Mouse (Mus musculus): Measurements from ENCODE around the gene Slc30a2. TPM values are rescaled to one million over a fixed set of nuclear protein-coding genes. Genes with fewer than 3 reads are reported as not detected.

Slc30a2 gene
- polyA plus RNA-seq, 1 experiment from 2014 or later = 0.15 TPM

GRCm38 (mm10) chr4:134315470-134315869, 27.5 kb upstream of the Slc30a2 start:
- Histone ChIP-seq H3K27me3 (replicated peaks; ENCODE audit: control insufficient read depth, insufficient read depth, low read length) (no peaks in the 10 kb centered on the region), H3K9ac (replicated peaks; ENCODE audit: low read depth, low read length) (no peak overlapping the region), H3K4me2 (ENCODE audit: low read length) (no peak overlapping the region), H3K9me3 (ENCODE audit: control insufficient read depth, low read length) (0 out of 2 replicates have a peak, but pooled peaks cover 3% of the 10 kb centered on the region), H3K36me3 (ENCODE audit: control insufficient read depth, insufficient read depth) (no peaks in the 10 kb centered on the region), H3K4me3 (replicated peaks; ENCODE audit: low read length) (no peak overlapping the region), H3K4me1 (replicated peaks; ENCODE audit: control insufficient read depth, insufficient read depth, low read length) (no peaks in the 10 kb centered on the region), H3K27ac (ENCODE audit: low read length) (no peak overlapping the region)
- WGBS = 86% methylated on average over 9 of the region's 9 CpGs
- no peak for ATAC-seq

GRCm38 (mm10) chr4:134316390-134316789, 26.6 kb upstream of the Slc30a2 start:
- no peak for ATAC-seq

GRCm38 (mm10) chr4:134319074-134319473, 23.9 kb upstream of the Slc30a2 start:
- Histone ChIP-seq H3K27ac (ENCODE audit: low read length) (no peak overlapping the region), H3K4me3 (replicated peaks; ENCODE audit: low read length) (no peak overlapping the region), H3K4me1 (replicated peaks; ENCODE audit: control insufficient read depth, insufficient read depth, low read length) (no peaks in the 10 kb centered on the region), H3K9ac (replicated peaks; ENCODE audit: low read depth, low read length) (no peak overlapping the region), H3K9me3 (ENCODE audit: control insufficient read depth, low read length) (no peaks in the 10 kb centered on the region), H3K27me3 (replicated peaks; ENCODE audit: control insufficient read depth, insufficient read depth, low read length) (no peaks in the 10 kb centered on the region), H3K36me3 (ENCODE audit: control insufficient read depth, insufficient read depth) (no peaks in the 10 kb centered on the region), H3K4me2 (ENCODE audit: low read length) (no peak overlapping the region)
- 84% methylated on average over 5 of the region's 5 CpGs for WGBS
- no peak for ATAC-seq

More at GRCm38 (mm10) chr4:134316390-134316789, 26.6 kb upstream of the Slc30a2 start:
- 0 out of 2 replicates have a peak, but pooled peaks cover 3% of the 10 kb centered on the region for H3K9me3 ChIP-seq (ENCODE audit: control insufficient read depth, low read length)
- no peak overlapping the region for H3K4me2 ChIP-seq (ENCODE audit: low read length)
- H3K36me3 ChIP-seq (ENCODE audit: control insufficient read depth, insufficient read depth) = no peaks in the 10 kb centered on the region
- no peak overlapping the region for H3K4me3 ChIP-seq (replicated peaks; ENCODE audit: low read length)
- no peak overlapping the region for H3K9ac ChIP-seq (replicated peaks; ENCODE audit: low read depth, low read length)
- 48% methylated on average over 16 of the region's 16 CpGs for whole genome bisulfite sequencing
- no peak overlapping the region for H3K27ac ChIP-seq (ENCODE audit: low read length)
- no peaks in the 10 kb centered on the region for H3K4me1 ChIP-seq (replicated peaks; ENCODE audit: control insufficient read depth, insufficient read depth, low read length)
- H3K27me3 ChIP-seq (replicated peaks; ENCODE audit: control insufficient read depth, insufficient read depth, low read length) = no peaks in the 10 kb centered on the region

GRCm38 (mm10) chr4:134319674-134320073, 23.3 kb upstream of the Slc30a2 start:
- H3K27me3 ChIP-seq (replicated peaks; ENCODE audit: control insufficient read depth, insufficient read depth, low read length) = no peaks in the 10 kb centered on the region
- H3K9me3 ChIP-seq (ENCODE audit: control insufficient read depth, low read length) = no peaks in the 10 kb centered on the region
- H3K4me3 ChIP-seq (replicated peaks; ENCODE audit: low read length) = no peak overlapping the region
- no peak overlapping the region for H3K4me2 ChIP-seq (ENCODE audit: low read length)
- no peaks in the 10 kb centered on the region for H3K4me1 ChIP-seq (replicated peaks; ENCODE audit: control insufficient read depth, insufficient read depth, low read length)
- no peak overlapping the region for H3K27ac ChIP-seq (ENCODE audit: low read length)
- ATAC-seq = no peak
- H3K36me3 ChIP-seq (ENCODE audit: control insufficient read depth, insufficient read depth) = no peaks in the 10 kb centered on the region
- WGBS = 83% methylated on average over 5 of the region's 5 CpGs
- no peak overlapping the region for H3K9ac ChIP-seq (replicated peaks; ENCODE audit: low read depth, low read length)

GRCm38 (mm10) chr4:134321524-134321923, 21.5 kb upstream of the Slc30a2 start:
- Histone ChIP-seq H3K4me3 (replicated peaks; ENCODE audit: low read length) (no peak overlapping the region), H3K27me3 (replicated peaks; ENCODE audit: control insufficient read depth, insufficient read depth, low read length) (no peaks in the 10 kb centered on the region), H3K9ac (replicated peaks; ENCODE audit: low read depth, low read length) (no peak overlapping the region), H3K4me2 (ENCODE audit: low read length) (no peak overlapping the region), H3K36me3 (ENCODE audit: control insufficient read depth, insufficient read depth) (no peaks in the 10 kb centered on the region), H3K4me1 (replicated peaks; ENCODE audit: control insufficient read depth, insufficient read depth, low read length) (no peaks in the 10 kb centered on the region), H3K27ac (ENCODE audit: low read length) (no peak overlapping the region), H3K9me3 (ENCODE audit: control insufficient read depth, low read length) (no peaks in the 10 kb centered on the region)
- WGBS = 66% methylated on average over 3 of the region's 3 CpGs
- no peak for ATAC-seq

DNA sequence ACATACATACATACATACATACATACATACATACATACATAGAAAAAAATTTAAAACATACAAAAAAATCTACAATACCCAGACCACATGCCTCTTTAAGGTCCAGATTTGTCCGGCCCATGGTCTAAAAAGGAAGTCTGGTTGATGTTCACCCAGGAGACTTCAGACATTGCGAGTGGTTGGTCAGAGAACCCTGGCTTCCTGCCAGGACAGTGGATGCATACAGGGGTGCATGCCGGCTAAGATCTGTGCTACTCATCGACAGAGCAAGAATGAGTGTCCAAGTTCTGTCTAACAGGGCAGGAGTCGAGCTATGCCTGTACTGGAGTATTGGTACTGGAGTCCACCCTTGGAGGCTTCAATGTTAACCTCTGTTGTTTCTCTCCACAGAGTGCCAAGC, 18.3 kb upstream of the Slc30a2 start:
- H3K9ac ChIP-seq (replicated peaks; ENCODE audit: low read depth, low read length) = no peak overlapping the region
- no peak overlapping the region for H3K27ac ChIP-seq (ENCODE audit: low read length)
- no peaks in the 10 kb centered on the region for H3K4me1 ChIP-seq (replicated peaks; ENCODE audit: control insufficient read depth, insufficient read depth, low read length)
- WGBS = 73% methylated on average over 5 of the region's 5 CpGs
- H3K36me3 ChIP-seq (ENCODE audit: control insufficient read depth, insufficient read depth) = no peaks in the 10 kb centered on the region
- H3K4me2 ChIP-seq (ENCODE audit: low read length) = no peak overlapping the region
- no peak for ATAC-seq
- no peak overlapping the region for H3K4me3 ChIP-seq (replicated peaks; ENCODE audit: low read length)
- no peaks in the 10 kb centered on the region for H3K9me3 ChIP-seq (ENCODE audit: control insufficient read depth, low read length)
- no peaks in the 10 kb centered on the region for H3K27me3 ChIP-seq (replicated peaks; ENCODE audit: control insufficient read depth, insufficient read depth, low read length)

DNA sequence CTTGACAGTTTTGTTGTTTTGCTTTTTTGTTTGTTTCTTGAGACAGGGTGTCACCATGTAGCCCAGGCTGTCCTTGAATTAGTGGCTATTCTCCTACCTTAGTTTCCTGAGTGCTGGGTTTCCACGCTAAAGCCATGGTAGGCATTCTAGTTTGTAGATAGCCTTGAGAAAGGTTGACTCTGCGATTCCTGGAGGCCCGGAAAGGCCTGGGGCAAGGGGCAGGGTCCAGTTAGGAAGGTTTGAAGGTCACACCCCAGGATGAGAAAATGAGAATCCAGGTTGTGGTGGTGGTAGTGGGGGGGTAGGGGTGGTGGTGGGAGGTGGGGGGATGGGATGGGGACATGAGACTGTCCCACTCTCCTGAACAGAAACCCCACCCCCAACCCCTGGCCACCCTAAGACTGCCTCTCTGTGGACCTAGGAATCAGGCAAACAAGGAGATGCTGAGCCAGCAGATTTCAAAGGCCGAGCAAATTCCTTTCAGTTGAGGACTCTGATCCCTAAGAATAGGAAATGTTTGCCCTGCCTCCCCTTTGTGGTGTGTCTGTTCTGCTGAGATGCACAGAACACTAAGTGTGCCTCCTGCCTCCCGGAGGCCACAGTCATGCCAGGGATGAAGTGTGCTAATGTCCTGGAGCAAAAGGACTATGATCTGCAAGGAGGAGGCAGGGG, 16.0 kb upstream of the Slc30a2 start:
- H3K4me1 ChIP-seq (replicated peaks; ENCODE audit: control insufficient read depth, insufficient read depth, low read length) = no peaks in the 10 kb centered on the region
- WGBS = 53% methylated on average over 5 of the region's 5 CpGs
- no peak for ATAC-seq

GRCm38 (mm10) chr4:134328151-134328550, 14.8 kb upstream of the Slc30a2 start:
- Histone ChIP-seq H3K27me3 (replicated peaks; ENCODE audit: control insufficient read depth, insufficient read depth, low read length) (no peaks in the 10 kb centered on the region), H3K4me3 (replicated peaks; ENCODE audit: low read length) (no peak overlapping the region), H3K27ac (ENCODE audit: low read length) (no peak overlapping the region), H3K9me3 (ENCODE audit: control insufficient read depth, low read length) (no peaks in the 10 kb centered on the region), H3K4me1 (replicated peaks; ENCODE audit: control insufficient read depth, insufficient read depth, low read length) (no peaks in the 10 kb centered on the region), H3K9ac (replicated peaks; ENCODE audit: low read depth, low read length) (no peak overlapping the region), H3K36me3 (ENCODE audit: control insufficient read depth, insufficient read depth) (no peaks in the 10 kb centered on the region), H3K4me2 (ENCODE audit: low read length) (no peak overlapping the region)
- ATAC-seq = no peak
- WGBS = 68% methylated on average over 8 of the region's 8 CpGs

More for the DNA sequence above, 16.0 kb upstream of the Slc30a2 start:
- Histone ChIP-seq H3K4me3 (replicated peaks; ENCODE audit: low read length) (no peak overlapping the region), H3K27ac (ENCODE audit: low read length) (no peak overlapping the region), H3K36me3 (ENCODE audit: control insufficient read depth, insufficient read depth) (no peaks in the 10 kb centered on the region), H3K4me2 (ENCODE audit: low read length) (no peak overlapping the region), H3K9me3 (ENCODE audit: control insufficient read depth, low read length) (no peaks in the 10 kb centered on the region), H3K9ac (replicated peaks; ENCODE audit: low read depth, low read length) (no peak overlapping the region), H3K27me3 (replicated peaks; ENCODE audit: control insufficient read depth, insufficient read depth, low read length) (no peaks in the 10 kb centered on the region)

- Histone ChIP-seq H3K9ac (replicated peaks; ENCODE audit: low read depth, low read length) (no peak overlapping the region), H3K27me3 (replicated peaks; ENCODE audit: control insufficient read depth, insufficient read depth, low read length) (no peaks in the 10 kb centered on the region), H3K36me3 (ENCODE audit: control insufficient read depth, insufficient read depth) (no peaks in the 10 kb centered on the region), H3K27ac (ENCODE audit: low read length) (no peak overlapping the region), H3K4me1 (replicated peaks; ENCODE audit: control insufficient read depth, insufficient read depth, low read length) (no peaks in the 10 kb centered on the region), H3K4me2 (ENCODE audit: low read length) (no peak overlapping the region), H3K9me3 (ENCODE audit: control insufficient read depth, low read length) (no peaks in the 10 kb centered on the region), H3K4me3 (replicated peaks; ENCODE audit: low read length) (no peak overlapping the region)
- no peak for ATAC-seq
- 85% methylated on average over 8 of the region's 8 CpGs for WGBS
Measured at GRCm38 (mm10) chr4:134328832-134329231, 14.1 kb upstream of the Slc30a2 start.

- no peaks in the 10 kb centered on the region for H3K4me1 ChIP-seq (replicated peaks; ENCODE audit: control insufficient read depth, insufficient read depth, low read length)
- no peak overlapping the region for H3K4me3 ChIP-seq (replicated peaks; ENCODE audit: low read length)
- 72% methylated on average over 5 of the region's 5 CpGs for WGBS
- no peak for ATAC-seq
- H3K27me3 ChIP-seq (replicated peaks; ENCODE audit: control insufficient read depth, insufficient read depth, low read length) = no peaks in the 10 kb centered on the region
- H3K9me3 ChIP-seq (ENCODE audit: control insufficient read depth, low read length) = no peaks in the 10 kb centered on the region
- no peak overlapping the region for H3K27ac ChIP-seq (ENCODE audit: low read length)
- H3K4me2 ChIP-seq (ENCODE audit: low read length) = no peak overlapping the region
- H3K36me3 ChIP-seq (ENCODE audit: control insufficient read depth, insufficient read depth) = no peaks in the 10 kb centered on the region
- H3K9ac ChIP-seq (replicated peaks; ENCODE audit: low read depth, low read length) = no peak overlapping the region
Measured at GRCm38 (mm10) chr4:134330281-134330680, 12.7 kb upstream of the Slc30a2 start.

Measured in forebrain, embryonic 16.5 days (tissue).